Mouse (Mus musculus) spleen, adult 2 months (tissue): ENCODE measurements around the gene Prss53. TPM values are rescaled to one million over a fixed set of nuclear protein-coding genes. Genes with fewer than 3 reads are reported as not detected.

Source experiments
- DNase-seq, 2 experiments: peaks; one replicate each; pipeline versions ENCODE4 v3.0.0 to v3.0.0-alpha.2; 2012 to 2021; ENCODE audit warnings: low spot score in 2 of 2, low read depth in 1 of 2
- H3K27ac ChIP-seq: fragments of 200-500 bp; 2 replicates; pipeline ENCODE4 v1.5.1; 2012; ENCODE audit warnings: low read length, inconsistent platforms; ENCODE audit not compliant: insufficient read depth
- H3K27me3 ChIP-seq: fragments of 200-500 bp; 2 replicates; pipeline ENCODE4 v1.6.1; 2012; ENCODE audit warnings: mild to moderate bottlenecking, moderate library complexity, low read length, inconsistent platforms; ENCODE audit not compliant: control insufficient read depth, insufficient read depth
- H3K36me3 ChIP-seq: fragments of 200-500 bp; 2 replicates; pipeline ENCODE4 v1.6.1; 2012; ENCODE audit warnings: mild to moderate bottlenecking, low read length, inconsistent platforms; ENCODE audit not compliant: control insufficient read depth, insufficient read depth
- H3K4me1 ChIP-seq: fragments of 200-500 bp; 2 replicates; pipeline ENCODE4 v1.6.1; 2011; ENCODE audit warnings: inconsistent platforms; ENCODE audit not compliant: control insufficient read depth, insufficient read depth, insufficient read length
- H3K4me3 ChIP-seq: fragments of 200-500 bp; 2 replicates; pipeline ENCODE4 v1.5.1; 2011; ENCODE audit warnings: mild to moderate bottlenecking, inconsistent platforms; ENCODE audit not compliant: insufficient read depth, insufficient read length; ENCODE audit errors: extremely low read depth
- CTCF ChIP-seq: fragments of 200-500 bp; IDR thresholded peaks from 2 replicates; pipeline ENCODE4 v1.5.1; 2011; ENCODE audit warnings: mild to moderate bottlenecking, inconsistent platforms; ENCODE audit not compliant: insufficient read depth, insufficient read length, insufficient replicate concordance; ENCODE audit errors: extremely low read depth
- POLR2A ChIP-seq: fragments of 200-500 bp; IDR thresholded peaks from 2 replicates; pipeline ENCODE4 v1.6.1; 2011; ENCODE audit warnings: low read depth, low read length, inconsistent platforms
- WGBS: fragments of 180-500 bp; shearing (Covaris S2); methylation state at CpG from one replicate; pipeline ENCODE4 v1.1.7; 2018; 5-methylcytosine and 5-hydroxymethylcytosine counted together
- polyA plus RNA-seq: library from polyadenylated mRNA; depleted of rRNA; stranded (reverse); fragments of >200 nt; gene quantifications from 2 replicates; pipeline ENCODE4 v1.2.3, GENCODE M21; 2012

Prss53 gene
- polyA plus RNA-seq, 1 experiment, result 1.7 TPM

DNA sequence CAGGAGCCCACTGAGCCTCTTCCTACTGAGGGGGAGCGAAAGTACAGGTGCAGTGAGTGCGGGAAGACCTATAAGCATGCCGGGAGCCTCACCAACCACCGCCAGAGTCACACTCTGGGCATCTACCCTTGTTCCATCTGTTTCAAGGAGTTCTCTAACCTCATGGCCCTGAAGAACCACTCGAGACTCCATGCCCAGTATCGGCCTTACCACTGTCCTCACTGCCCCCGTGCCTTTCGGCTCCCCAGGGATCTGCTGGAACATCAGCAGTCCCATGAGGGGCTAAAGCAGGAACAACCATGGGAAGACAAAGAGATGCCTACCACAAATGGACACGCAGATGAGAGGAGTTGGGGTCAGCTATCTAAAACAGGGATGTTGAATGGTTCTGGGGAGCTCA lies 11.5 kb downstream of the Prss53 start:
- 99% methylated on average over 9 of the region's 9 CpGs for WGBS
- peaks cover 8% of the 10 kb centered on the region; the same call in 1 of the 2 replicates for H3K4me1 ChIP-seq
- TF ChIP-seq CTCF (no peak), POLR2A (no peak)
- no peak overlapping the region for H3K27ac ChIP-seq
- peaks cover 44% of the 10 kb centered on the region for H3K36me3 ChIP-seq
- DNase-seq, result no peak
- H3K27me3 ChIP-seq, result no peaks in the 10 kb centered on the region
- no peak overlapping the region for H3K4me3 ChIP-seq

DNA sequence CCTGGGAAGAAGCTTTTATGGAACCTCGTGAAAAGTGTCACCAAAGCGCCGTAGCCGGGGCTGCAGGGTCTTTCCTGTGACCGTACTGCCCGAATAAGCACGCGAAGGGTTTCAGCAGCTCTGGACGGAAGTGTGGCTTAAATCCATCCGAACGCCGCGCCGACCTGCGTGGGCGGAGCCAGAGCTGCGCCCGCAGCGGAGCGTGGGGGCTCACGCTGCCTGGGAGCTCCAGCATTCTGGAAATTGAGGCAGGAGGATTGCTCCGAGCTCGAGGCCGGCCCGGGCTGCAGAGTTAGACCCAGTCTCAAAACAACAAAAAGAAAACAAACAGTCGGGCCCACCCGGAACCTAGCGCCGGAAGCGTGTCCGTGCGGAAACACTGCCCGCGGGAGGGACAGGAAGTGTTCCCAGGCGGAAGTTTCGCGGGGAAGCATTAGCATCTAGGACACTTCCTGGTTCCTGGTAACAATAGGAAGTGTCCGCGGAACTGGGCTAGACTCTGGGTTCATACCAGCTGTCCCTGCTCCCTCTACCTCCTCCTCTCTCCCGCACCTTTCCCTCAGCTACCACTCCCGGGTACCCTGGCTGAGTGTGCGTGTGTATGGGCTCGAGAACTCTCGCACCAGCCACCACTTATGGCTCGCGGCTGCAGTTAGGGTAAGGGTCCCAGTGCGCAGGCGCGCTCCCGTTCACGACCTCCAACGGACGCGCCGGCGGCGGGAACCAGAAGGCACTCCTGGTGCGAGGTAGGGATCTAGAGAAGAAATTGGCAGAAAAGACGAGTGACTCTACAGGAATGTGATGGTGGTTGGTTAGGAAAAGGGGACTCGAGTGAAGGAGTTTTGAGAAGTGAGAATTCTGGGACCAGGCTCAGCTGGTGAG lies 14.1 kb downstream of the Prss53 start, which contains the start of gene Zfp668:
Zfp668 (minus strand) TSS at position 362 of the 882 bp plus-strand sequence.
- Histone ChIP-seq H3K36me3 (peaks cover 27% of the 10 kb centered on the region), H3K27ac (peak within 1 kb of the TSS; percentile 98), H3K4me3 (peak within 1 kb of the TSS; percentile 80), H3K4me1 (peaks cover 12% of the 10 kb centered on the region; the same call in 1 of the 2 replicates), H3K27me3 (no peaks in the 10 kb centered on the region)
- WGBS, result under 1% methylated on average over 60 of the region's 60 CpGs
- no peak for TF ChIP-seq CTCF
- TF ChIP-seq POLR2A, result peak; percentile 51; the same call in 1 of the 2 replicates
- peak; percentile 83 to 86 for DNase-seq

DNA sequence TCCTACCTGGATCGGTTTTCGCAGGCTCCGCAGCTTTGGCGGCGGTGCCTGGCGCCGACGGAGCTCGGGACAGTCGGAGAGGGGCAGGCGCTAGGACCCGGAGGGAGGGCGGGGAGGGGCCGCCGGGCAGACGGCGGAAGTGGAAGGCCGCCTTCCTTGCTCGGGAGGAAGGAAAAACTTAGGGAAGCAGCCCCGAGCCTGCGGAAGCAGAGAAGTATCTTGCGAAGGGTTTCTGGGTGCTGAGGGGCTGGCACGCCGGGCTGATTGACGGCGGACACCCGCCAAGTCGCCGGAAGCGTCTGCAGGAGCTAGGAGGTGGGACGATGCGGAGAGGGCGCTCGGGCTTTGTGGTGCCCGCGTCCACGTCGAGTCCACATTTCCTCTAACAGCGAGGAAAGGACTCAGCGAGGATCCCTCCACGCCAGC lies 14.7 kb downstream of the Prss53 start, which contains the start of gene Zfp646:
Zfp646 (plus strand) TSS at position 181 of the 426 bp plus-strand sequence.
- H3K27me3 ChIP-seq, result no peaks in the 10 kb centered on the region
- peaks cover 12% of the 10 kb centered on the region; the same call in 1 of the 2 replicates for H3K4me1 ChIP-seq
- peak within 1 kb of the TSS; percentile 80 for H3K4me3 ChIP-seq
- TF ChIP-seq CTCF (no peak), POLR2A (peak; percentile 58)
- WGBS, result under 1% methylated on average over 40 of the region's 41 CpGs
- H3K27ac ChIP-seq, result peak within 1 kb of the TSS; percentile 98
- peaks cover 23% of the 10 kb centered on the region for H3K36me3 ChIP-seq
- peak; percentile 66 to 68 for DNase-seq

DNA sequence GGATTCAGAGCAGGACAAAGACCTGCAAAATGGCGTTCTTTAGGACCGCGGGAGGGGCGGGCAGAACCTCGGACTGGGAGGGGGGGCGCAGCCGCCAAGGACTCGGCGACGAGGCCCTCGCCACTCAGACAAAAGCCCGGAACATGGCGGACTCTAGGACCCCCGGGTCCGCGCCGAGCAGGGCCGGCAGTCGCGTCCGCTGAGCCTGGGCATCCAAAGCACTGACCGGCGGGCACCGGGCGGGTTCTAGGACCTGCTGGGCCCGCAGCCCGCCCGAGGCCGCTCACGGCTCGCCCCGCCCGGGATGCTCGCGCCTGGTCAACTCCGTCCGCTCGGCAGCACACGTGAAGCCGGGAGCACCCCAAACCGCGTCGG lies 15.2 kb downstream of the Prss53 start:
- H3K4me3 ChIP-seq, result peak overlapping the region; percentile 80
- H3K4me1 ChIP-seq, result peaks cover 12% of the 10 kb centered on the region; the same call in 1 of the 2 replicates
- H3K27me3 ChIP-seq, result no peaks in the 10 kb centered on the region
- peak overlapping the region; percentile 98 for H3K27ac ChIP-seq
- H3K36me3 ChIP-seq, result peaks cover 22% of the 10 kb centered on the region
- WGBS, result under 1% methylated on average over 43 of the region's 43 CpGs
- TF ChIP-seq POLR2A (peak; percentile 7; the same call in 1 of the 2 replicates), CTCF (no peak)
- DNase-seq, result peak; percentile 72 to 94

DNA sequence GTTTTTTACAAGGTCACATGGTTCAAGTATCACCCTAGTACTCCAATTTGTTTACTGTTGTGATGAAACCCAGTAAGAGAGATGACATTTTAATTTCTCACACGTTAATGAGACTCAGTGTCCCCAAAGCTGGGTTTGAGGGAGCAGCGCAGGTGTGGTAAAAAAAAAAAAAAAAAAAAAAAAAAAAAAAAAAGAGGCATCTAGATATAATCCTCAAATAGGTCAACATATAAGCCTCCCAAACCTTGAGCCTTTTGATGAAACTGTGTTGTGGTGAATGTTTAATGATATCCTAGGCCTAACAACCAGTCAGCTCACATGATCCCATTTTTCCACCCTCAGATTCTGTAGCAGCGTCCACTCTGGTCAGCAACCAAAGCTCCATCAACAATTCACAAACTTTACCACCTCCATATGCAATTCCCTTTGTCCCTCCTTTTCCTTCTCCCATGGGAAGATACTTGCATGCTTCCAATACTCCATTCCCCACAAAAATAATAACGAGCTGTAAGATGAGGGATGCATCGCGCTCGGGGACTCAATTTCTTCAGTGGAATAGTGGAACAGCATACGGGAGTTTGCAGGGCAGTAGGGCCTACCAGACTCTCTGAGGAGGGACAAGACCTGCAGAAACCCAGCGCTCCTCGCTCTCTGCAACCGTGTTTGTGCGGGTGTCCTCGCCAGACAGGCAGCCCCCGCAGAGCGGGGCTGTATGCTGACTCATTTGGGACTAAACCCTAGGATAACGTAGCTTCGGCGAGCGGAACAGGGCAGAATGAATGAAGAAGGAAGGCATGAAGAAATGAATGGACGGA lies 15.8 kb downstream of the Prss53 start:
- H3K27ac ChIP-seq, result peak overlapping the region; percentile 98; the same call in 1 of the 2 replicates
- WGBS, result 6% methylated on average over 20 of the region's 20 CpGs
- peaks cover 19% of the 10 kb centered on the region for H3K36me3 ChIP-seq
- no peaks in the 10 kb centered on the region for H3K27me3 ChIP-seq
- H3K4me3 ChIP-seq, result peak overlapping the region; percentile 80
- TF ChIP-seq POLR2A (no peak), CTCF (no peak)
- peaks cover 12% of the 10 kb centered on the region; the same call in 1 of the 2 replicates for H3K4me1 ChIP-seq
- no peak for DNase-seq

DNA sequence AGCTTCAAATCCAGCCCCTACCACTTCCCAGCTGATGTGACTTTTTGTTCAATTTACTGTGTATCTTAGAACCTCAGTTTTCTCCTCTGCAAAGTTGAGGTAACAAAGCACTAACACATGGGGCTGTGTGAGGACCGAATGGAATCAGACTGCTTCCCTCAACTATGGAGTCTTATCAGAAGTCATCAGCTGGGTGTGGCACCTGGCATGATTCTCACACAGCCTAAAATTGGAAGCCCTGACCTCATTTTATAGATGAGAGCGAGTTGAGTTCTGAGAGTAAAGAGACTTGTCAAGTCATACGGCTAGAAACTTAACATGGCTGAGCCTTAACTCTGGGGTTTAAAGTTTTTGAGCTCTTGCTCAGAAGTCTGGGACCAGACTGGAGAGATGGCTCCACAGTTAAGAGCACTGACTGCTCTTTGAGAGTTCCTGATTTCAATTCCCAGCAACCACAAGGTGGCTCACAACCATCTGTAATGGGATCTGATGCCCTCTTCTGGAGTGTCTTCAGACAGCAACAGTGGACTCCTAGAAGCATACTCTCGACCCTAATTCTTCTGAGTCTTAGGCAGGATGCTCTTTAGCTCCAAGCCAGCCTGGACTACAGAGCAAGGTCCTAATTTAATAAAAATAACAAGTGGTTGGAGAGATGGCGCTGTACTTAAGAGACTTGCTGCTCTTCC lies 20.5 kb downstream of the Prss53 start:
- no peak for TF ChIP-seq CTCF
- TF ChIP-seq POLR2A, result no peak
- Histone ChIP-seq H3K36me3 (peaks cover 17% of the 10 kb centered on the region), H3K4me3 (no peak overlapping the region), H3K27ac (no peak overlapping the region), H3K4me1 (peaks cover 12% of the 10 kb centered on the region; the same call in 1 of the 2 replicates), H3K27me3 (no peaks in the 10 kb centered on the region)
- DNase-seq, result no peak
- WGBS, result 79% methylated on average over 5 of the region's 5 CpGs
